Mouse (Mus musculus) B cell, adult 2 months (primary cell): ENCODE measurements around the gene Vmn1r29.
"Not testable (repeated sequence)": the region's sequence is repeated elsewhere in the genome, so short reads cannot be mapped to it uniquely, and the experiment has no call there.

Source experiments
- DNase-seq, 2 experiments: peaks; one replicate each; pipeline ENCODE4 v3.0.0; 2022

Gene Vmn1r29

DNA sequence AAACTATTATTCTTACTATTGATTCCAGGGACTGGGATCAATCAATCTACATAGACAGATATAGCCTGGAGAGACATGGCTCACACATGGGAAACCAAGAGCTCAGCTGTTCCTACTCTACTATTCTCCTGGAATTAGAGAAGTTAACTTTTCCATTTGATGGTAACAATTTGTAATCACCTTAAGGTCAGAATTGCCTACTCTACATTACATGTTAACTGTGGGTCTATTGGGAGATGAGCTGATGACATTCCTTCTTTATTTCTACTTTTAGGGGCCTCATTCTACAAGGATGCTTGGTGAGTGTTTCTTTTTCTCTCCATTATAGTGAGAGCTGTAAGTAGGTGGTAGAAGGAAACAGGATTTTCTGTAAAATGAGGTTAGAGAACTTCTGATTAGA is at the start of gene Vmn1r29:
Gene Vmn1r29, plus strand, starts transcription at position 301 of the 400 bp plus-strand sequence.
- no peak for DNase-seq

DNA sequence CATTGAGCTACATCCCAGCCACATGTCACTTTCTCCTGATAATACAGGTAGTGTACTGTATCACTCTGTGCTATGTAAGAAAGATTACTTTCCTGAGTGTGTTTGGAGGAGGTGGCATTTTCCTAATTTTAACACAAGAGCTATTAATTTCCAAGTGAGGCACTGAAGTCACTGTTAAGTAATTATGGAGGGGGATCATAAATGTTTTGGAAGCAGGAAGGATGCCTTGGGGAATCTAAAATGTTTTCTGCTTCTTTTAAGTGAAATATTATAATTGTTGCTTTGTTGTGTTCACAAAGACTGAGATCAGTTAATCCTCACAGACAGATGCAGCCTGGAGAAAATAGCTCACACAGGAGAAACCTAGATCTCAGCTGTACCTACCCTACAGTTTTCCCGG is 39.6 kb upstream of the Vmn1r29 start, which contains the start of gene Vmn1r28:
Gene Vmn1r28, plus strand, starts transcription at position 301 of the 400 bp plus-strand sequence.
- no peak for DNase-seq

DNA sequence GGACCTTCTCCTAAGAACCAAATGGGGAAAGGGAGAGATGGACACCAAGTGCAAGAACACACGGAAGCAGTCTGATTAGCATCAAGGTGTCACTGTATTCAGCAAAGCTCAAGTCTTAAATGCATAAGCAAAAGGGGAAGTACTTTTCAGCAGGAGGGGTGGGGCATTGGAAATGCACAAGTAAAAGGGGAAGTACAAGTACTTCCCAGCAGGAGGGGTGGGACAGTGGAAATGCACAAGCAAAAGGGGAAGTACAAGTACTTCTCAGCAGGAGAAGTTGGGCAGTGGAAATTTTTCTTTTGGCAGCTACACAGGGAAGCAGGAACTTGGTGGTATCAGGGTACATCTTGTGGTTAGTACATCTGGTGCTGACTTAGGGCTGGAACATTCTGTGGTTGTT is 21.7 kb upstream of the Vmn1r29 start:
- not testable (repeated sequence) for DNase-seq

DNA sequence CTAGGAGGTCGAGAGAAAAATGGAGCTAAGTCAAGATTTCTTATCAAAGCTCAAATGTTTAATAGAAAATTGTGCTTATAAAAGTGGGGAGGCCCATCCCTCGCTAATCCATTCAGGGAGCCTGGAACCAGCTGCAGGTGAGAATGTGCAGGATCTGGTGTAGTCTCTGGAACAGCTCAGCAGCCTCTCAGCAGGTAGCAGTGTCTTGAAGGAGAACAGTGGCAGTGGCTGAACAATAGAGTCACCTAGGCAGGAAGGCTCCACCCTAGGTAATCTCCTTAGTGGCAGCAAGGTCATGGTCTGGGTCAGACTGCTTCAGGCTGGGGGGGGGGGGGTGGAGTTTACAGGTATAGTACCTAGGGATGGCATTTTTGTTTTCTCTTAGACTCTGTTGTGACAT is 9.1 kb upstream of the Vmn1r29 start:
- DNase-seq, result no peak

DNA sequence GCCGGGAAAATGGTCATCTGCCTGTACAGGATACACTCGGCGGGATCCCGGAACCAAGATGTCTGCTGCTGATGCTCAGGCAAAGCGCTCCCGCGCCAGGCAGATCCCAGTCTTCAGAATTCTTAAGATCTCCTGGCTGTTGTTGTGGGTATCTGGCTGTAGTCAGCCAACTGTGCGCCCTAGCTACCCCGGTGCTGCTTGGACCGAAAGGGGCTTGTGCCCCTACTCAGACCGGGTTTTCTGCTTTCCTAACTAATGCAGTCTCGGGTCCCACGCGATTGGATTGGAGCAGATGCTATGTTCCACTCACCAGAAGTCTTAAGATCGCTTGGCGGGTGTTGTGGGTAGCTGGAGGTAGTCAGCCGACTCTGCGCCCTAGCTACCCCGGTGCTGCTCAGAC is 2.8 kb upstream of the Vmn1r29 start:
- not testable (repeated sequence) for DNase-seq

DNA sequence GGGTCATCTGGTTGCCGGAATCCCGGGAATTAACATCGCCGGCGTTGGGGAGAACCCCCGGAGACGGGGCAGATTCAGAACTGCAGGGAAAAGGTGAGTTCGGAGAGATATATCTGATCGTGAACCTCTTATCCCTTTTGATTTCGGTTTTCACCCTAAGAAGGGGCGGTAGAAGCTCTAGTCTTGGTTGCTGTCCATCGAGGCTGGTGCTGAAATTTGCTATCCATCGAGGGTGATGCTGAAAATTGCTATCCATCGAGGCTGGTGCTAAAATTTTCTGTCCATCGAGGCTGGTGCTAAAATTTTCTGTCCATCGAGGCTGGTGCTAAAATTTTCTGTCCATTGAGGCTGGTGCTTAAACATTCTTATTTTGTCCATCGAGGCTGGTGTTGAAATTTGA is 29.3 kb downstream of the Vmn1r29 start:
- DNase-seq, result not testable (repeated sequence)
